Mouse (Mus musculus): Measurements from ENCODE around the gene Rprml. TPM values are rescaled to one million over a fixed set of nuclear protein-coding genes. Genes with fewer than 3 reads are reported as not detected.

Rprml gene
- polyA plus RNA-seq, 1 experiment from 2014 or later: 2.3 TPM

GRCm38 (mm10) chr11:103646301-103646700 is 3.1 kb upstream of the Rprml start:
- Histone ChIP-seq H3K27me3 (replicated peaks; ENCODE audit: control insufficient read depth, insufficient read depth, low read length) (peaks cover 34% of the 10 kb centered on the region), H3K27ac (ENCODE audit: low read depth, low read length) (no peak overlapping the region), H3K9ac (ENCODE audit: low read depth, low read length) (no peak overlapping the region), H3K36me3 (ENCODE audit: control insufficient read depth, insufficient read depth) (no peaks in the 10 kb centered on the region), H3K4me3 (ENCODE audit: low read depth, low read length) (no peak overlapping the region), H3K4me2 (replicated peaks; ENCODE audit: low read depth) (no peak overlapping the region), H3K9me3 (ENCODE audit: control insufficient read depth) (no peaks in the 10 kb centered on the region), H3K4me1 (replicated peaks; ENCODE audit: control insufficient read depth, insufficient read depth, low read length) (no peaks in the 10 kb centered on the region)
- no peak for ATAC-seq
- WGBS: 81% methylated on average over 6 of the region's 6 CpGs
- TF ChIP-seq CTCF (IDR thresholded peaks at IDR 0.05; ENCODE audit: low read depth): no peak

GRCm38 (mm10) chr11:103647921-103648620 is 1.3 kb upstream of the Rprml start:
- Histone ChIP-seq H3K4me2 (replicated peaks; ENCODE audit: low read depth) (no peak overlapping the region), H3K4me3 (ENCODE audit: low read depth, low read length) (no peak overlapping the region), H3K27me3 (replicated peaks; ENCODE audit: control insufficient read depth, insufficient read depth, low read length) (peaks cover 40% of the 10 kb centered on the region), H3K4me1 (replicated peaks; ENCODE audit: control insufficient read depth, insufficient read depth, low read length) (0 out of 2 replicates have a peak, but pooled peaks cover 1% of the 10 kb centered on the region), H3K27ac (ENCODE audit: low read depth, low read length) (no peak overlapping the region), H3K9ac (ENCODE audit: low read depth, low read length) (no peak overlapping the region), H3K36me3 (ENCODE audit: control insufficient read depth, insufficient read depth) (no peaks in the 10 kb centered on the region), H3K9me3 (ENCODE audit: control insufficient read depth) (no peaks in the 10 kb centered on the region)
- TF ChIP-seq CTCF (IDR thresholded peaks at IDR 0.05; ENCODE audit: low read depth): no peak
- 14% methylated on average over 11 of the region's 11 CpGs for WGBS
- ATAC-seq: no peak

DNA sequence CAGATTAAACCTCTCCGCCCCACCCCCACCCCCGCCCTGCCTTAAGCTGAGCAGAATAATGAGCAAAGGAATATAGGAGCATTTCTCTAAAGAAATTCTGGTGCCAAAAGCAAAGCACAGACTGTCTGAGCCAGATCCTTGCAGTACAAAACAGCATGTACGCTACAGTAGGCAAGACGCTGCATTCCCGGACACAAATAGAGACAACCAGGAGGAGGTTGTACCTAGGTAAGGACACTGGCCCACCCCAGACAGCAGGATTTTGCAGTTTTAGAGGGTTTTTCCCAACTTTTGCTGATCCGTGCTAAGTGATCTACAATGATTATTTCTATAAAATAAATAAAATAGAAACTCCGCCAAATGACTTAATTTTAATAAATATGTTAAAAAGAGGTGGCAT is 714 bp upstream of the Rprml start:
- Histone ChIP-seq H3K27me3 (replicated peaks; ENCODE audit: control insufficient read depth, insufficient read depth, low read length) (peaks cover 40% of the 10 kb centered on the region), H3K9me3 (ENCODE audit: control insufficient read depth) (no peaks in the 10 kb centered on the region), H3K4me3 (ENCODE audit: low read depth, low read length) (no peak overlapping the region), H3K4me2 (replicated peaks; ENCODE audit: low read depth) (no peak overlapping the region), H3K36me3 (ENCODE audit: control insufficient read depth, insufficient read depth) (no peaks in the 10 kb centered on the region), H3K9ac (ENCODE audit: low read depth, low read length) (no peak overlapping the region), H3K4me1 (replicated peaks; ENCODE audit: control insufficient read depth, insufficient read depth, low read length) (0 out of 2 replicates have a peak, but pooled peaks cover 3% of the 10 kb centered on the region), H3K27ac (ENCODE audit: low read depth, low read length) (no peak overlapping the region)
- WGBS: 32% methylated on average over 7 of the region's 7 CpGs
- ATAC-seq: no peak
- no peak for TF ChIP-seq CTCF (IDR thresholded peaks at IDR 0.05; ENCODE audit: low read depth)

DNA sequence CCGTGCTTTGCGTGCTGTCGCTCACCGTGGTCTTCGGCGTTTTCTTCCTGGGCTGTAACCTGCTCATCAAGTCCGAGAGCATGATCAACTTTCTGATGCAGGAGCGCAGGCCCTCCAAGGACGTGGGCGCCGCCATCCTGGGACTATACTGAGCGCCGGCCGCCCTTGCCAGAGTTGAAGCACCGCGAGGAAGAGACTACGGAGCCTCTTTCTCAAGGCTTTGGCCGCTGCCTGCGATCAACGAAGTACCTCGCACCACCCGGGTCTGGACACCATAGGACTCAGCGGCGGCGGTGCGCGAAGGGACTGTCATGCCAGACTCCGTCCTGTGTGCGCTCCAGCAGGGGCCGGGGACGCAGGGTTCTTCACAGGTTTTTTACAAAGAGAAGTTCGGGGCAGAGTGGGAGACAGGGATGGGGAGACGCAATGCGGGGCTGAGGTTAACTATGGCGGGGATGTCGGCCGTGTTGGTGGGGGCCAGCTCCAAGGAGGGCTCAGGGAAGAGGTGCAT is 668 bp downstream of the Rprml start:
- Histone ChIP-seq H3K4me3 (ENCODE audit: low read depth, low read length) (peak overlapping the region; percentile 39), H3K27me3 (replicated peaks; ENCODE audit: control insufficient read depth, insufficient read depth, low read length) (peaks cover 40% of the 10 kb centered on the region), H3K4me1 (replicated peaks; ENCODE audit: control insufficient read depth, insufficient read depth, low read length) (0 out of 2 replicates have a peak, but pooled peaks cover 3% of the 10 kb centered on the region), H3K4me2 (replicated peaks; ENCODE audit: low read depth) (peak overlapping the region; percentile 66), H3K36me3 (ENCODE audit: control insufficient read depth, insufficient read depth) (no peaks in the 10 kb centered on the region), H3K9me3 (ENCODE audit: control insufficient read depth) (no peaks in the 10 kb centered on the region), H3K27ac (ENCODE audit: low read depth, low read length) (no peak overlapping the region), H3K9ac (ENCODE audit: low read depth, low read length) (no peak overlapping the region)
- no peak for TF ChIP-seq CTCF (IDR thresholded peaks at IDR 0.05; ENCODE audit: low read depth)
- no peak for ATAC-seq
- 3% methylated on average over 37 of the region's 37 CpGs for WGBS

GRCm38 (mm10) chr11:103651426-103651825 is 2.1 kb downstream of the Rprml start:
- H3K36me3 ChIP-seq (ENCODE audit: control insufficient read depth, insufficient read depth): no peaks in the 10 kb centered on the region
- no peak overlapping the region for H3K27ac ChIP-seq (ENCODE audit: low read depth, low read length)
- 80% methylated on average over 6 of the region's 6 CpGs for WGBS
- ATAC-seq: no peak
- H3K4me1 ChIP-seq (replicated peaks; ENCODE audit: control insufficient read depth, insufficient read depth, low read length): 0 out of 2 replicates have a peak, but pooled peaks cover 3% of the 10 kb centered on the region
- peaks cover 45% of the 10 kb centered on the region for H3K27me3 ChIP-seq (replicated peaks; ENCODE audit: control insufficient read depth, insufficient read depth, low read length)
- no peak overlapping the region for H3K9ac ChIP-seq (ENCODE audit: low read depth, low read length)
- TF ChIP-seq CTCF (IDR thresholded peaks at IDR 0.05; ENCODE audit: low read depth): no peak
- H3K4me2 ChIP-seq (replicated peaks; ENCODE audit: low read depth): no peak overlapping the region
- no peak overlapping the region for H3K4me3 ChIP-seq (ENCODE audit: low read depth, low read length)
- no peaks in the 10 kb centered on the region for H3K9me3 ChIP-seq (ENCODE audit: control insufficient read depth)

DNA sequence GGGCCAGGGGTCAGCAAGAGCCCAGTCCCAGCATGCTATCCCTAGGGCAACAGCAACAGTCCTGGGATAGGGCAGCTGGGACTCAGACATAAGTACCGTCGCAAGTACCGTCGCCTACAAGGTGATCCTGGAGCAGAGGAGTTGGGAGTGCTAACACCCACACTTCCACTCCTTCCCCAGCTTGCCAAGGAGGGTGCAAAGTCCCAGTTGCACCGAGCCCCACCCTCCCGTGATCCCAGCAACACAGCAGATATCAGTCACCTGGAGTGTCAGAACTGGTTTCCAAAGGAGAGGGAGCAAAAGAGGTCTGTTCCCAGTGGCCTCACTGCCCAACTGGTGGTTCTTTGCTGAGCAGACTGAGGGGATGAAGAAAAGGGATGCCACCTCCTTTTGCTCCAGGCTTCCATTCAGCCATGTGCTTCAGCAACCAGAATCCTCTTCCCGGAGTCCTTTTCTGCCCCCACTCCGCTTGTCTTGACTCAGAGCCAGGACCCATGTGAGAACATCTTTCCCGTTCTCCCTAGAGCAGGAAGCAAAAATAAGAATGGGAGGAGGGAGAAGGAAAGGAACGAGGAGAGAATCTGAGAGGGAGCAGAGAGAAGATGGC is 4.1 kb downstream of the Rprml start:
- Histone ChIP-seq H3K4me1 (replicated peaks; ENCODE audit: control insufficient read depth, insufficient read depth, low read length) (0 out of 2 replicates have a peak, but pooled peaks cover 3% of the 10 kb centered on the region), H3K9ac (ENCODE audit: low read depth, low read length) (no peak overlapping the region), H3K36me3 (ENCODE audit: control insufficient read depth, insufficient read depth) (no peaks in the 10 kb centered on the region), H3K4me2 (replicated peaks; ENCODE audit: low read depth) (no peak overlapping the region), H3K4me3 (ENCODE audit: low read depth, low read length) (no peak overlapping the region), H3K27me3 (replicated peaks; ENCODE audit: control insufficient read depth, insufficient read depth, low read length) (peaks cover 37% of the 10 kb centered on the region), H3K27ac (ENCODE audit: low read depth, low read length) (no peak overlapping the region), H3K9me3 (ENCODE audit: control insufficient read depth) (no peaks in the 10 kb centered on the region)
- no peak for TF ChIP-seq CTCF (IDR thresholded peaks at IDR 0.05; ENCODE audit: low read depth)
- WGBS: 34% methylated on average over 10 of the region's 10 CpGs
- peak; percentile 64 for ATAC-seq

All from intestine, postnatal 0 days (tissue).